Mouse (Mus musculus): ENCODE results near the gene Ankle2.

- TF ChIP-seq CTCF (IDR thresholded peaks at IDR 0.05; ENCODE audit: borderline replicate concordance, insufficient read depth, low read depth, low read length): no peak
- no peak for TF ChIP-seq POLR2A (IDR thresholded peaks at IDR 0.05; ENCODE audit: borderline replicate concordance, insufficient read depth, low read length)
Observed at GRCm38 (mm10) chr5:110281984-110282383, 51.2 kb downstream of the Ankle2 start.

Measured in cerebellum, adult 2 months (tissue).